Mouse (Mus musculus) kidney, embryonic 14.5 days (tissue): ENCODE data around the gene Il1f8. TPM values are rescaled to one million over a fixed set of nuclear protein-coding genes. Genes with fewer than 3 reads are reported as not detected.

Experiments used
- ATAC-seq: fragments of 200-750 bp; cut with Nextera tagmentation; 2 replicates; pipeline ENCODE4 v1.8.0; 2017; ENCODE audit warnings: moderate number of reproducible peaks, mild to moderate bottlenecking, moderate TSS enrichment, moderate library complexity; ENCODE audit not compliant: low FRiP score, low TSS enrichment
- H3K27ac ChIP-seq: fragments of 300-500 bp; sonication (generic); 2 replicates; pipeline ENCODE4 v1.5.1; 2014; ENCODE audit warnings: low read depth, mild to moderate bottlenecking, low read length, moderate library complexity, mixed read lengths
- H3K27me3 ChIP-seq: fragments of 300-500 bp; sonication (generic); 2 replicates; pipeline ENCODE4 v1.6.1; 2014; ENCODE audit warnings: mild to moderate bottlenecking, low read length; ENCODE audit not compliant: control insufficient read depth, insufficient read depth
- H3K36me3 ChIP-seq: fragments of 300-500 bp; sonication (generic); 2 replicates; pipeline ENCODE4 v1.6.1; 2014; ENCODE audit warnings: low read length, mixed read lengths; ENCODE audit not compliant: control insufficient read depth, insufficient read depth
- H3K4me1 ChIP-seq: fragments of 300-500 bp; sonication (generic); 2 replicates; pipeline ENCODE4 v1.6.1; 2014; ENCODE audit warnings: low read length, mixed read lengths; ENCODE audit not compliant: control insufficient read depth, insufficient read depth
- H3K4me2 ChIP-seq: fragments of 300-500 bp; sonication (generic); replicated peaks from 2 replicates; pipeline ENCODE4 v1.6.1; 2014; ENCODE audit warnings: low read depth, mild to moderate bottlenecking, low read length
- H3K4me3 ChIP-seq: fragments of 300-500 bp; sonication (generic); 2 replicates; pipeline ENCODE4 v1.5.1; 2014; ENCODE audit warnings: mild to moderate bottlenecking, low read length
- H3K9ac ChIP-seq: fragments of 300-500 bp; sonication (generic); 2 replicates; pipeline ENCODE4 v1.6.1; 2014; ENCODE audit warnings: low read depth, mild to moderate bottlenecking, low read length, moderate library complexity
- H3K9me3 ChIP-seq: fragments of 300-500 bp; sonication (generic); 2 replicates; pipeline ENCODE4 v1.6.1; 2016; ENCODE audit warnings: low read length; ENCODE audit not compliant: control insufficient read depth
- WGBS: fragments of 180-500 bp; shearing (Covaris S2); extraction: QIAGEN DNeasy Blood & Tissue Kit; methylation state at CpG from one replicate; pipeline ENCODE4 v1.1.7; 2014; 5-methylcytosine and 5-hydroxymethylcytosine counted together
- polyA plus RNA-seq: library from polyadenylated mRNA; unstranded; fragments of >200 nt; fragmentation: Nextera tagmentation; extraction: Ambion mirVana; gene quantifications from 2 replicates; pipeline ENCODE4 v1.2.1, GENCODE M21; 2014

The Il1f8 gene
- polyA plus RNA-seq, 1 experiment from 2014 or later, result not detected

DNA sequence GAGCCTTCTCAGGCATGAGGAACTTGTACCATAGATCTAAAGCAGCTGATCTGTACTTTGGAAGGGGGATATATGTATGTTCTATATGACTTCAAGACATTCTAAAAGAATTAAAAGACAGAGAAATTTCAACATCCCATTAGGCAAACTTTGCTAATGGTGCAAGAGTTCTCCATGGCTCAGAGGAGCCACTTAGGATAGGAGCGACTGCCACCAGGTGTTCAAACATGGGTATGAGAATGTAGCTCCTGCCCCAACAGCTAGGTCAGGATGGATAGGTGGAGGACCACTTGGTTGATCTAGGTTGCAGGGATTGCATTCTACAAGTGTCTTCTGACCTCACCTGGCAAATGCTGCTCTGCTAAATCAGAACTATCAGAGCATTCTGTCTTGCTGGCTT lies 35.2 kb downstream of the Il1f8 start:
- Histone ChIP-seq H3K27ac (no peak overlapping the region), H3K9me3 (no peaks in the 10 kb centered on the region), H3K9ac (no peak overlapping the region), H3K36me3 (no peaks in the 10 kb centered on the region), H3K27me3 (no peaks in the 10 kb centered on the region), H3K4me3 (no peak overlapping the region), H3K4me1 (no peaks in the 10 kb centered on the region), H3K4me2 (no peak overlapping the region)
- ATAC-seq, result no peak
- 67% methylated on average over 1 of the region's 1 CpGs for WGBS

Other genes with a start within 250 kb of the Il1f8 start
- 1.3 and 1.5 TPM in 2 replicates for gene Hnmt, start 103.8 kb upstream of the Il1f8 start, polyA plus RNA-seq
- not detected in 2 replicates for gene Tbpl2, start 56.6 kb upstream of the Il1f8 start, polyA plus RNA-seq
- gene Il1f9, start 33.3 kb downstream of the Il1f8 start, polyA plus RNA-seq, result not detected in 2 replicates
- gene Il1f6, start 62.3 kb downstream of the Il1f8 start, polyA plus RNA-seq, result not detected in 2 replicates
- not detected in 2 replicates for gene Il1f5, start 123.8 kb downstream of the Il1f8 start, polyA plus RNA-seq
- not detected in 2 replicates for gene Il1f10, start 138.0 kb downstream of the Il1f8 start, polyA plus RNA-seq
- gene Il1rn, start 183.7 kb downstream of the Il1f8 start, polyA plus RNA-seq, result 0.60 and 1.5 TPM in 2 replicates
- gene Psd4, start 214.4 kb downstream of the Il1f8 start, polyA plus RNA-seq, result 1.1 and 4.6 TPM in 2 replicates